Mouse (Mus musculus): ENCODE measurements around the gene Dok5. TPM values are rescaled to one million over a fixed set of nuclear protein-coding genes. Genes with fewer than 3 reads are reported as not detected.

Gene Dok5
- polyA plus RNA-seq, 1 experiment = 0.11 TPM

- H3K36me3 ChIP-seq (ENCODE audit: control insufficient read depth, insufficient read depth, low read length) = no peaks in the 10 kb centered on the region
- no peaks in the 10 kb centered on the region for H3K27me3 ChIP-seq (ENCODE audit: control insufficient read depth, insufficient read depth, low read length)
- H3K4me3 ChIP-seq (ENCODE audit: control insufficient read depth, low read depth, low read length) = no peak overlapping the region
- TF ChIP-seq POLR2A (IDR thresholded peaks at IDR 0.05; ENCODE audit: control insufficient read depth, low read depth, low read length) (no peak), CTCF (IDR thresholded peaks at IDR 0.05; ENCODE audit: control insufficient read depth, insufficient read depth, insufficient replicate concordance, low read depth, low read length) (no peak)
- no peak overlapping the region for H3K27ac ChIP-seq (ENCODE audit: control insufficient read depth, insufficient read depth, low read depth, low read length)
- peaks cover 5% of the 10 kb centered on the region for H3K4me1 ChIP-seq (ENCODE audit: control insufficient read depth, insufficient read depth, low read length)
Measured at GRCm38 (mm10) chr2:170726996-170727710, 4.5 kb upstream of the Dok5 start.

GRCm38 (mm10) chr2:170728864-170729263 lies 2.7 kb upstream of the Dok5 start:
- Histone ChIP-seq H3K4me1 (ENCODE audit: control insufficient read depth, insufficient read depth, low read length) (peaks cover 8% of the 10 kb centered on the region), H3K27me3 (ENCODE audit: control insufficient read depth, insufficient read depth, low read length) (no peaks in the 10 kb centered on the region; the same call in 1 of the 2 replicates), H3K4me3 (ENCODE audit: control insufficient read depth, low read depth, low read length) (no peak overlapping the region), H3K36me3 (ENCODE audit: control insufficient read depth, insufficient read depth, low read length) (no peaks in the 10 kb centered on the region), H3K27ac (ENCODE audit: control insufficient read depth, insufficient read depth, low read depth, low read length) (no peak overlapping the region)
- TF ChIP-seq CTCF (IDR thresholded peaks at IDR 0.05; ENCODE audit: control insufficient read depth, insufficient read depth, insufficient replicate concordance, low read depth, low read length) (no peak), POLR2A (IDR thresholded peaks at IDR 0.05; ENCODE audit: control insufficient read depth, low read depth, low read length) (no peak)

- H3K27me3 ChIP-seq (ENCODE audit: control insufficient read depth, insufficient read depth, low read length) = no peaks in the 10 kb centered on the region; the same call in 1 of the 2 replicates
- peaks cover 8% of the 10 kb centered on the region for H3K4me1 ChIP-seq (ENCODE audit: control insufficient read depth, insufficient read depth, low read length)
- H3K27ac ChIP-seq (ENCODE audit: control insufficient read depth, insufficient read depth, low read depth, low read length) = no peak overlapping the region
- TF ChIP-seq CTCF (IDR thresholded peaks at IDR 0.05; ENCODE audit: control insufficient read depth, insufficient read depth, insufficient replicate concordance, low read depth, low read length) (no peak), POLR2A (IDR thresholded peaks at IDR 0.05; ENCODE audit: control insufficient read depth, low read depth, low read length) (no peak)
- no peak overlapping the region for H3K4me3 ChIP-seq (ENCODE audit: control insufficient read depth, low read depth, low read length)
- H3K36me3 ChIP-seq (ENCODE audit: control insufficient read depth, insufficient read depth, low read length) = no peaks in the 10 kb centered on the region
Measured at GRCm38 (mm10) chr2:170729661-170730060, 1.9 kb upstream of the Dok5 start.

- H3K4me3 ChIP-seq (ENCODE audit: control insufficient read depth, low read depth, low read length) = no peak overlapping the region
- TF ChIP-seq CTCF (IDR thresholded peaks at IDR 0.05; ENCODE audit: control insufficient read depth, insufficient read depth, insufficient replicate concordance, low read depth, low read length) (no peak), POLR2A (IDR thresholded peaks at IDR 0.05; ENCODE audit: control insufficient read depth, low read depth, low read length) (no peak)
Measured at GRCm38 (mm10) chr2:170730136-170730535, 1.5 kb upstream of the Dok5 start.

GRCm38 (mm10) chr2:170730781-170731180 lies 826 bp upstream of the Dok5 start:
- H3K4me1 ChIP-seq (ENCODE audit: control insufficient read depth, insufficient read depth, low read length) = peaks cover 8% of the 10 kb centered on the region
- H3K36me3 ChIP-seq (ENCODE audit: control insufficient read depth, insufficient read depth, low read length) = no peaks in the 10 kb centered on the region
- TF ChIP-seq POLR2A (IDR thresholded peaks at IDR 0.05; ENCODE audit: control insufficient read depth, low read depth, low read length) (no peak), CTCF (IDR thresholded peaks at IDR 0.05; ENCODE audit: control insufficient read depth, insufficient read depth, insufficient replicate concordance, low read depth, low read length) (no peak)
- H3K27me3 ChIP-seq (ENCODE audit: control insufficient read depth, insufficient read depth, low read length) = no peaks in the 10 kb centered on the region; the same call in 1 of the 2 replicates
- no peak overlapping the region for H3K27ac ChIP-seq (ENCODE audit: control insufficient read depth, insufficient read depth, low read depth, low read length)
- no peak overlapping the region for H3K4me3 ChIP-seq (ENCODE audit: control insufficient read depth, low read depth, low read length)

More at GRCm38 (mm10) chr2:170730136-170730535, 1.5 kb upstream of the Dok5 start:
- H3K27ac ChIP-seq (ENCODE audit: control insufficient read depth, insufficient read depth, low read depth, low read length) = no peak overlapping the region
- H3K36me3 ChIP-seq (ENCODE audit: control insufficient read depth, insufficient read depth, low read length) = no peaks in the 10 kb centered on the region
- no peaks in the 10 kb centered on the region; the same call in 1 of the 2 replicates for H3K27me3 ChIP-seq (ENCODE audit: control insufficient read depth, insufficient read depth, low read length)
- H3K4me1 ChIP-seq (ENCODE audit: control insufficient read depth, insufficient read depth, low read length) = peaks cover 8% of the 10 kb centered on the region

GRCm38 (mm10) chr2:170731205-170731604 lies 402 bp upstream of the Dok5 start:
- no peak for TF ChIP-seq POLR2A (IDR thresholded peaks at IDR 0.05; ENCODE audit: control insufficient read depth, low read depth, low read length)
- TF ChIP-seq CTCF (IDR thresholded peaks at IDR 0.05; ENCODE audit: control insufficient read depth, insufficient read depth, insufficient replicate concordance, low read depth, low read length) = no peak

GRCm38 (mm10) chr2:170733671-170734070 lies 2.1 kb downstream of the Dok5 start:
- TF ChIP-seq CTCF (IDR thresholded peaks at IDR 0.05; ENCODE audit: control insufficient read depth, insufficient read depth, insufficient replicate concordance, low read depth, low read length) = no peak
- no peak for TF ChIP-seq POLR2A (IDR thresholded peaks at IDR 0.05; ENCODE audit: control insufficient read depth, low read depth, low read length)
- Histone ChIP-seq H3K27me3 (ENCODE audit: control insufficient read depth, insufficient read depth, low read length) (no peaks in the 10 kb centered on the region; the same call in 1 of the 2 replicates), H3K4me1 (ENCODE audit: control insufficient read depth, insufficient read depth, low read length) (peaks cover 8% of the 10 kb centered on the region), H3K27ac (ENCODE audit: control insufficient read depth, insufficient read depth, low read depth, low read length) (no peak overlapping the region), H3K4me3 (ENCODE audit: control insufficient read depth, low read depth, low read length) (no peak overlapping the region), H3K36me3 (ENCODE audit: control insufficient read depth, insufficient read depth, low read length) (no peaks in the 10 kb centered on the region)

More at GRCm38 (mm10) chr2:170731205-170731604, 402 bp upstream of the Dok5 start:
- no peak overlapping the region for H3K4me3 ChIP-seq (ENCODE audit: control insufficient read depth, low read depth, low read length)
- H3K36me3 ChIP-seq (ENCODE audit: control insufficient read depth, insufficient read depth, low read length) = no peaks in the 10 kb centered on the region
- H3K4me1 ChIP-seq (ENCODE audit: control insufficient read depth, insufficient read depth, low read length) = peaks cover 8% of the 10 kb centered on the region
- no peaks in the 10 kb centered on the region; the same call in 1 of the 2 replicates for H3K27me3 ChIP-seq (ENCODE audit: control insufficient read depth, insufficient read depth, low read length)
- no peak overlapping the region for H3K27ac ChIP-seq (ENCODE audit: control insufficient read depth, insufficient read depth, low read depth, low read length)
